Mouse (Mus musculus) kidney, postnatal 0 days (tissue): Measurements from ENCODE around the gene Gm1123. TPM values are rescaled to one million over a fixed set of nuclear protein-coding genes. Genes with fewer than 3 reads are reported as not detected.

Experiments
- ATAC-seq: fragments of 200-750 bp; cut with Nextera tagmentation; replicated peaks from 2 replicates; pipeline ENCODE4 v1.8.0; 2017; ENCODE audit warnings: low read depth, moderate number of reproducible peaks, moderate TSS enrichment, moderate library complexity; ENCODE audit not compliant: low FRiP score
- DNase-seq: peaks from one replicate; pipeline ENCODE4 v3.0.0-alpha.2; 2016; ENCODE audit warnings: low spot score
- H3K27ac ChIP-seq: fragments of 300-500 bp; sonication (generic); 2 replicates; pipeline ENCODE4 v1.5.1; 2014; ENCODE audit warnings: mild to moderate bottlenecking
- H3K27me3 ChIP-seq: fragments of 300-500 bp; sonication (generic); 2 replicates; pipeline ENCODE4 v1.6.1; 2014; ENCODE audit warnings: low read length, mixed read lengths; ENCODE audit not compliant: insufficient read depth
- H3K36me3 ChIP-seq: fragments of 300-500 bp; sonication (generic); 2 replicates; pipeline ENCODE4 v1.6.1; 2014; ENCODE audit warnings: low read length, mixed read lengths; ENCODE audit not compliant: insufficient read depth
- H3K4me1 ChIP-seq: fragments of 300-500 bp; sonication (generic); replicated peaks from 2 replicates; pipeline ENCODE4 v1.6.1; 2014; ENCODE audit warnings: antibody characterized with exemption, low read length, mixed read lengths; ENCODE audit not compliant: insufficient read depth
- H3K4me2 ChIP-seq: fragments of 300-500 bp; sonication (generic); 2 replicates; pipeline ENCODE4 v1.6.1; 2014; ENCODE audit warnings: mild to moderate bottlenecking, low read length, moderate library complexity, mixed read lengths
- H3K4me3 ChIP-seq: fragments of 300-500 bp; sonication (generic); replicated peaks from 2 replicates; pipeline ENCODE4 v1.5.1; 2014; ENCODE audit warnings: low read depth, low read length
- H3K9ac ChIP-seq: fragments of 300-500 bp; sonication (generic); 2 replicates; pipeline ENCODE4 v1.6.1; 2014; ENCODE audit warnings: low read depth, low read length
- H3K9me3 ChIP-seq: fragments of 300-500 bp; sonication (generic); replicated peaks from 2 replicates; pipeline ENCODE4 v1.6.1; 2016; ENCODE audit warnings: low read length, inconsistent platforms, mixed read lengths
- CTCF ChIP-seq: IDR thresholded peaks from 2 replicates; pipeline ENCODE4 v1.5.1; 2016; ENCODE audit warnings: antibody characterized with exemption, low read depth, mild to moderate bottlenecking, moderate library complexity
- WGBS: fragments of 180-500 bp; shearing (Covaris S2); extraction: QIAGEN DNeasy Blood & Tissue Kit; methylation state at CpG from one replicate; pipeline ENCODE4 v1.1.7; 2014; 5-methylcytosine and 5-hydroxymethylcytosine counted together
- polyA plus RNA-seq: library from polyadenylated mRNA; unstranded; fragments of >200 nt; fragmentation: Nextera tagmentation; extraction: Ambion mirVana; gene quantifications from 2 replicates; pipeline ENCODE4 v1.2.1, GENCODE M21; 2015

Gm1123 gene
- polyA plus RNA-seq, 1 experiment from 2014 or later, result 0.76 TPM

DNA sequence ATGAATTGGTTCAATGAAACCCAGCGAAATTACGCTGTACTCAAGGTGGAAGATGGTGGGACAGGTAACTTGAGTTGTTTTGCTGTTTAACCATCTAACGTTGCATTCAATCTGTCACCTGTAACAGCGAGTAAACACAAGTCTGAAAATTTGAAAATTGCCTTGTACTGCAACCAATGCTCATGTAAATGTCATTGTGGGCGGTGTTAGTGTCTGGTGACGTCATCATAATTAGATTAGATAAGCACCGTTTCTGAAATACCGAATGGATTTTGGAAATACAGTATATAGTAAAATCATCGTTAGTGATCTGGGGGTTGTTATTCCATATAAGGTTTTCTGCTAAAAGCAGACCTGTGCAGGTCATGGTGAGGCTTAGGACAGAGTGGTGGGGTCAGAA lies 48.4 kb downstream of the Gm1123 start:
- Histone ChIP-seq H3K4me3 (peak overlapping the region; percentile 80), H3K4me1 (peaks cover 5% of the 10 kb centered on the region), H3K9me3 (no peaks in the 10 kb centered on the region), H3K27ac (no peak overlapping the region), H3K9ac (peak overlapping the region; percentile 81; the same call in 1 of the 2 replicates), H3K36me3 (no peaks in the 10 kb centered on the region), H3K4me2 (peak overlapping the region; percentile 96), H3K27me3 (no peaks in the 10 kb centered on the region)
- TF ChIP-seq CTCF, result no peak
- no peak for ATAC-seq
- no peak for DNase-seq
- WGBS, result 51% methylated on average over 9 of the region's 9 CpGs

DNA sequence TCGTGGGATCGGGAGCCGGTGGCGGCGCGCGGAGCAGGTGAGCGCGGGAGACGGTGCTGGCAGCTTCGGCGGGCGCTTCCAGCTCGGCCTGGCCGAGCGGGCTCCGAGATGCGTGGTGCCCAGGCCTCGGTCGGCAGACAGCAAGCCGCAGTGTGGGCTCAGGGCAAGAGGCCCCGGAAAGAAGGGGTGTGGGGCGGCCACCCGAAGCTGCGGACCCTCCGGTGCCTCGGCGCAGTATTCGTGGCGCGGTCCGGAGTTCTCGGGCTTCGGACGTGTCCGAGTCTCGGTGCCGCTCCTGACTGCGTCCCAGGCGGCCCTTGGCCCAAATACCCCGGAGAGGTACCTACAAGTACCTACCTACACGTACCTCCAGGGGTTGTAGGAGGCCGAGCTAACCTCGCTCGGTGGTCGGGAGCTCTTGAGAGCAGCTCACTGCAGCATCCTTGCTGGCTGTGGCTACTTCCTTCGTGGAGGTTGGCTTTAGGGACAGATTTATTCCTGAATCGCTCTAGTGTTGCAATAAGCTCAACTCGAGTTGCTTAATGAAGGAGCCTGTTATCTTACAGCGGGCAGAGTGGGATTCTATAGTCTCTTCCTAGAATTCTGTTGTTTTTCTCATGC lies 48.9 kb downstream of the Gm1123 start:
- no peaks in the 10 kb centered on the region for H3K27me3 ChIP-seq
- peaks cover 5% of the 10 kb centered on the region for H3K4me1 ChIP-seq
- peak; percentile 50 for ATAC-seq
- no peak overlapping the region for H3K27ac ChIP-seq
- WGBS, result under 1% methylated on average over 46 of the region's 50 CpGs
- TF ChIP-seq CTCF, result no peak
- H3K4me2 ChIP-seq, result peak overlapping the region; percentile 96
- H3K9ac ChIP-seq, result peak overlapping the region; percentile 81
- peak overlapping the region; percentile 80 for H3K4me3 ChIP-seq
- peak; percentile 41 for DNase-seq
- no peaks in the 10 kb centered on the region for H3K9me3 ChIP-seq
- no peaks in the 10 kb centered on the region for H3K36me3 ChIP-seq

DNA sequence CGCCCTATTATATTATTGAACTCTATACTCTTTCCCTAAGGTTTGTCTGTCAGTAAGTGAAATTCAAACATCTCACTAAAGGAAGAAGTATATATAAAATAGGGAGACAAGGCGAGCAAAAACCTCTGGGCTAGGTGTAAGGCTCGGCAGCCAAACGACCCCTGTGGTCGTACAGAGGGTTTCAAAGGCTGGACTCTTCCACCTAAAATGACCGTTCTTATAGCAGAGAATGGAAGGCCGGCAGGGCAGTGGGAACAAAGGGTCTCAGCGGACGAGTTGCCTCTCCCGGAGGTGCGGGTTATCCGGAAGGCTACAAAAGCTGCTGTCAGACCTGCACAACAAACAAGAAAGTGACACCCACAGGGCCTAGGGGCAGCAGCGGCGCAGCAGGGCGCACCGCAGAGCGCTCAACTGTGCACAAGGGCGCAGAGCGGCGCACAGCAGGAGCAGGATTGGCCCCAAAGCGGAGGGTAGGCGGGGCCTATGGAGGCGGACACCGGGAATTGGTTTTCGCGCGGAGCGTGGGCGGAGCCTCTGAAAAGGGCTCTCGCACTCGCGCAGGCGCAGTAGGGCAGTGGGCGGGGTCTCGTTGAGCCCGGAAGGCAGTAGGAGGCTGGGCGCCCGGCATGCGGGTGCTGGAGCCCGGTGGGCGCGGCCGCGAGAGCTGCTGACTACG lies 49.6 kb downstream of the Gm1123 start, which contains the start of gene Faim:
Gene Faim, plus strand, starts transcription at position 574 of the 676 bp plus-strand sequence.
- ATAC-seq (peak; percentile 99), DNase-seq (peak; percentile 99)
- no peaks in the 10 kb centered on the region for H3K9me3 ChIP-seq
- under 1% methylated on average over 44 of the region's 45 CpGs for WGBS
- H3K4me2 ChIP-seq, result peak within 1 kb of the TSS; percentile 96
- TF ChIP-seq CTCF, result peak; percentile 23; the same call in 1 of the 2 replicates
- peak within 1 kb of the TSS; percentile 80 for H3K4me3 ChIP-seq
- H3K27me3 ChIP-seq, result no peaks in the 10 kb centered on the region
- H3K36me3 ChIP-seq, result no peaks in the 10 kb centered on the region
- H3K9ac ChIP-seq, result peak within 1 kb of the TSS; percentile 81
- peaks cover 5% of the 10 kb centered on the region for H3K4me1 ChIP-seq
- H3K27ac ChIP-seq, result no peak within 1 kb of the TSS

DNA sequence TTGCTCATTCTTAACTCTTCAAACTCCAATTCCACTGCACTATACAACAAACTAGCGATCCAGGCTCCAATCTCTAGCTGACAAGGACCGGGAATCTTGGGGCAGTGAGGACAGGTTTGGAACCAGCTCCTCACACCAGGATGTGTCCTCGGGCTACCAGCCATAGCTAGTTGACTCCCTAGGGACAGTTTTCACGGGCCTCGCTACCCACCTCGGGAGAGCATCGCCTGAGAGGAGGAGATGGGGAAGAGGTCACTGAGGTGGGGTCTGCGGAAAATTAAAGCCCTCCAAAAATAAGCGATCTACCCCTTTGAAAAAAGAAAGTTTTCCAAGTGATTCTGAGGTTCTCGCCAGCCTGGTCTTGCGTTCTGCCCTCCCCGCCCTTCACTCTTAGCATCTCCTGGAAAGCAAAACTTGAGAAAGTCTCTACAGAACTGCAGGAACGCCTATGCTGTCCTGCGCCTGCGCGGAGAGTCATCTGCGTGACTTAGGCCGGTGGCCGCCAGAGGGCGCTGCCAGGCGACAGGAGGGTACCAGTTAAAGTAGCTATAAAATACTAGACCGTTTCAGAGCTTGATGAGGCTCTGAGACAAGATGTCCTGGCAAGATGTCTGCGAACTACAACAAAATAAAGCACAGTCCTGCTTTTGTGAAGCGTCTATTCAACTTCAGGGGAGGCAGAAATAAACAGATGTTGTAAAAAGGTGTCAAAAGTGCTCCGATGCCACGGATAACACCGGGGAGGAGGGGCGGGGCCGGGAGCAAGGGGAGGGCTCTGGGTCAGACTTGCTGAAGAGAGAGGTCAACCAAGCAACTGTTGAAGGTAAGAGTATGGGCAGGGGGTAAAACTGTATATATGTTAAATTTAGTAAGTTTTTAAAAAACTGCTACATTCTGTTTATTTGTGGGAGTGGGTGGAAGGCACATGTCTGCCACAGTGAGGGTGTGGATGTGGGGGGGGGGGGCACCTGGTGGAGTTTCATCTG lies 55.8 kb downstream of the Gm1123 start:
- no peak overlapping the region for H3K9ac ChIP-seq
- TF ChIP-seq CTCF, result peak; percentile 96
- ATAC-seq (peak; percentile 55; the same call in 1 of the 2 replicates), DNase-seq (peak; percentile 95)
- H3K27ac ChIP-seq, result no peak overlapping the region
- 4% methylated on average over 29 of the region's 29 CpGs for WGBS
- no peaks in the 10 kb centered on the region for H3K36me3 ChIP-seq
- peak overlapping the region; percentile 47 for H3K4me2 ChIP-seq
- H3K9me3 ChIP-seq, result no peaks in the 10 kb centered on the region
- peaks cover 19% of the 10 kb centered on the region for H3K27me3 ChIP-seq
- peak overlapping the region; percentile 11; the same call in 1 of the 2 replicates for H3K4me3 ChIP-seq
- 0 out of 2 replicates have a peak, but pooled peaks cover 3% of the 10 kb centered on the region for H3K4me1 ChIP-seq

DNA sequence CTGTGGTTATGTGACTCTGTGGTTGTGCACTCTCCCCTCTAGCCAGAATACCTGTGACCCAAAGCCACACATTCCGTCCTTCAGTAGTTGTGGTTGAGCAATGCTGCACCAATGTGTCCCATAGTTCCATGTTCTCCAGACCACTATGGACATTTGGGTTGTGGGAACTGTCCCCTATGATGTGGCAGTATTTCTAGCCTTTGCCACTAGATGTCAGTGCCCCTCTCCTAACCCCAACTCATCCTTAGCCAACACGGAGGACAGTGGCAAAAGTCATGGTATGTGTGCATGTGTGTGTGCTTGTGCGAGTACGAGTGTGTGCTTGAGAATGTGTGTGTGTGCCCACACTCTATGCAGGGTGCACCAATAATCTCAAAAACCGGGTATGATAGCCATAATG lies 59.0 kb downstream of the Gm1123 start:
- H3K4me2 ChIP-seq, result no peak overlapping the region
- no peaks in the 10 kb centered on the region for H3K36me3 ChIP-seq
- no peaks in the 10 kb centered on the region for H3K9me3 ChIP-seq
- TF ChIP-seq CTCF, result peak; percentile 65
- peaks cover 49% of the 10 kb centered on the region for H3K27me3 ChIP-seq
- H3K4me3 ChIP-seq, result no peak overlapping the region
- no peak overlapping the region for H3K27ac ChIP-seq
- DNase-seq (no peak), ATAC-seq (no peak)
- H3K4me1 ChIP-seq, result 0 out of 2 replicates have a peak, but pooled peaks cover 3% of the 10 kb centered on the region
- H3K9ac ChIP-seq, result no peak overlapping the region
- 45% methylated on average over 5 of the region's 5 CpGs for WGBS

DNA sequence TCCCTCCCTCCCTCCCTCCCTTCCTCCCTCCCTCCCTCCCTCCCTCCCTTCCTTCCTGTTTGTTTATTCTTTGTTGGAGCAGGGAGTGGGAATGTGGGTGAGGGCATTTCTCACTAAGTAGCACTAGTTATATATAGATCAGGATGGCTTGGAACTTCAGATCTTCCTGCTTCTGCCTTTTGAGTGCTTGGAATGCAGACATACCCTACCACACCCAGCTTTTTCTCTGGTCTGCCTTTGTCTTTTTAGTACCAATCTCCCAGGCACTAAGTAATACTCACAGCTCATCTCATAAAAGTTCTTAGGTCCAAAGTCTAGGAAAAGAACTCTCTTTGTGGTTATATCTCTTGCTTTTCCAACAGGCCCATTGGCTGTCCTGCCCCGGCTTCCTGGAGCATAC lies 59.4 kb downstream of the Gm1123 start:
- no peak for DNase-seq
- Histone ChIP-seq H3K27ac (no peak overlapping the region), H3K36me3 (no peaks in the 10 kb centered on the region), H3K4me2 (no peak overlapping the region), H3K9ac (no peak overlapping the region), H3K4me3 (no peak overlapping the region), H3K9me3 (no peaks in the 10 kb centered on the region), H3K4me1 (0 out of 2 replicates have a peak, but pooled peaks cover 3% of the 10 kb centered on the region), H3K27me3 (peaks cover 52% of the 10 kb centered on the region)
- TF ChIP-seq CTCF, result no peak
- ATAC-seq, result no peak
- 94% methylated on average over 1 of the region's 1 CpGs for WGBS
